Mouse (Mus musculus) hindbrain, postnatal 0 days (tissue): ENCODE results near the gene Gata3. TPM values are rescaled to one million over a fixed set of nuclear protein-coding genes. Genes with fewer than 3 reads are reported as not detected.

ENCODE experiments used
- ATAC-seq: fragments of 200-750 bp; cut with Nextera tagmentation; 2 replicates; pipeline ENCODE4 v1.8.0; 2017; ENCODE audit warnings: mild to moderate bottlenecking, moderate TSS enrichment, moderate library complexity
- DNase-seq: peaks from one replicate; pipeline ENCODE4 v3.0.0-alpha.2; 2015; ENCODE audit warnings: low spot score
- H3K27ac ChIP-seq: fragments of 300-500 bp; sonication (generic); 2 replicates; pipeline ENCODE4 v1.5.1; 2014; ENCODE audit warnings: mild to moderate bottlenecking
- H3K27me3 ChIP-seq: fragments of 300-500 bp; sonication (generic); 2 replicates; pipeline ENCODE4 v1.6.1; 2014; ENCODE audit warnings: low read length, mixed read lengths; ENCODE audit not compliant: insufficient read depth
- H3K36me3 ChIP-seq: fragments of 300-500 bp; sonication (generic); 2 replicates; pipeline ENCODE4 v1.6.1; 2014; ENCODE audit warnings: low read length, mixed read lengths; ENCODE audit not compliant: insufficient read depth
- H3K4me1 ChIP-seq: fragments of 300-500 bp; sonication (generic); 2 replicates; pipeline ENCODE4 v1.6.1; 2014; ENCODE audit warnings: antibody characterized with exemption, low read length, mixed read lengths; ENCODE audit not compliant: insufficient read depth
- H3K4me2 ChIP-seq: fragments of 300-500 bp; sonication (generic); 2 replicates; pipeline ENCODE4 v1.6.1; 2014; ENCODE audit warnings: low read depth, mild to moderate bottlenecking, low read length, moderate library complexity, mixed read lengths
- H3K4me3 ChIP-seq: fragments of 300-500 bp; sonication (generic); 2 replicates; pipeline ENCODE4 v1.5.1; 2014; ENCODE audit warnings: low read length
- H3K9ac ChIP-seq: fragments of 300-500 bp; sonication (generic); replicated peaks from 2 replicates; pipeline ENCODE4 v1.6.1; 2014; ENCODE audit warnings: mild to moderate bottlenecking, low read length, moderate library complexity, mixed read lengths
- H3K9me3 ChIP-seq: fragments of 300-500 bp; sonication (generic); 2 replicates; pipeline ENCODE4 v1.6.1; 2016; ENCODE audit warnings: low read length, mixed read lengths
- CTCF ChIP-seq: IDR thresholded peaks from 2 replicates; pipeline ENCODE4 v1.5.1; 2016; ENCODE audit warnings: antibody characterized with exemption, control low read depth, low read depth
- WGBS: fragments of 180-500 bp; shearing (Covaris S2); extraction: QIAGEN DNeasy Blood & Tissue Kit; methylation state at CpG from one replicate; pipeline ENCODE4 v1.1.7; 2014; 5-methylcytosine and 5-hydroxymethylcytosine counted together
- polyA plus RNA-seq: library from polyadenylated mRNA; unstranded; fragments of >200 nt; fragmentation: Nextera tagmentation; extraction: Ambion mirVana; gene quantifications from 2 replicates; pipeline ENCODE4 v1.2.1, GENCODE M21; 2015
- total RNA-seq: library from RNA; depleted of rRNA; stranded (reverse); fragments of >200 nt; gene quantifications from 2 replicates; pipeline ENCODE4 v1.2.3, GENCODE M21; 2014

The Gata3 gene
- total and polyA plus RNA-seq, 2 experiments from 2014 or later = 3.5 to 20.5 TPM

- H3K9ac ChIP-seq = no peak overlapping the region
- H3K9me3 ChIP-seq = no peaks in the 10 kb centered on the region
- H3K4me1 ChIP-seq = no peaks in the 10 kb centered on the region
- WGBS = 3% methylated on average over 31 of the region's 31 CpGs
- peaks cover 49% of the 10 kb centered on the region; the same call in 1 of the 2 replicates for H3K27me3 ChIP-seq
- TF ChIP-seq CTCF = no peak
- H3K36me3 ChIP-seq = no peaks in the 10 kb centered on the region
- H3K27ac ChIP-seq = no peak overlapping the region
- ATAC-seq (no peak), DNase-seq (no peak)
- H3K4me3 ChIP-seq = peak overlapping the region; percentile 41
- peak overlapping the region; percentile 65 for H3K4me2 ChIP-seq
Observed at GRCm38 (mm10) chr2:9876621-9877325, 13.1 kb downstream of the Gata3 start.

DNA sequence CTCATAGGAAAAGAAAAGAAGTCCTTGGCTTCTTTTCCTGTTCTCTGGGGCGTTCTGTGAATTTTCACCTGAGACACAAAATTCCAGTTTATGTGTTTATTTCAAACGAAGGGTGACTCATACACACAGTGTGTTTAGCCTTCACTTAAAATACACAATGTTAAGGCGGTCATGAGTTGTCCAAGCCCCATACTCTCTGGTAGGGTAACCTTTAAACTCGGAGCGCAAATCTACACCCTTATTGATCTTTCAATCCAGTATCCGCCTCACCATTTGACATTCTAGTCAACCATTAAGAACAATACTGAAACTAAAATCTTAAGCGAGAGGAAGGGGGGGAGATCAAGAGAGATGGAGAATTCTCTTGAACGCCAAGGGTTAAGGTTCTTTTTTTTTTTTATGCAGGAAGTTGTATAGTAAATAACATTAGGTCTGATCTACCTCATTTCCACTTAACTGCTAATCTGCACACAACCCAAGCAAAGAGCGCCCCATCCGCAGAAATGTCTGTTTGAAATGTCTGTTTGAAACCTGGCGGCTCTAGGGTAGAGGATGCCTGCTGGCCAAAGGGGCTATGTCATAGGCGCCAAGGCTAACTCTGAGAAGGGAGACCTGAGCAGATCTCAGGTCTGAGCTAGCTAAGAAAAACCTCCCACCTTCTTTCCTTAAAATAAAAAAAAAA is 14.0 kb downstream of the Gata3 start:
- H3K4me1 ChIP-seq = no peaks in the 10 kb centered on the region
- 17% methylated on average over 12 of the region's 12 CpGs for WGBS
- peaks cover 57% of the 10 kb centered on the region; the same call in 1 of the 2 replicates for H3K27me3 ChIP-seq
- ATAC-seq = no peak
- no peak overlapping the region for H3K27ac ChIP-seq
- no peak overlapping the region for H3K9ac ChIP-seq
- no peak for DNase-seq
- no peak for TF ChIP-seq CTCF
- no peaks in the 10 kb centered on the region for H3K36me3 ChIP-seq
- no peaks in the 10 kb centered on the region for H3K9me3 ChIP-seq
- H3K4me2 ChIP-seq = no peak overlapping the region
- H3K4me3 ChIP-seq = 0 out of 2 replicates have a peak overlapping the region, but pooled peaks have one; percentile 10

GRCm38 (mm10) chr2:9875220-9875619 is 14.6 kb downstream of the Gata3 start:
- no peak for TF ChIP-seq CTCF
- no peak overlapping the region for H3K27ac ChIP-seq
- peaks cover 57% of the 10 kb centered on the region; the same call in 1 of the 2 replicates for H3K27me3 ChIP-seq
- H3K4me1 ChIP-seq = no peaks in the 10 kb centered on the region
- no peak for ATAC-seq
- H3K4me3 ChIP-seq = peak overlapping the region; percentile 20; the same call in 1 of the 2 replicates
- H3K36me3 ChIP-seq = no peaks in the 10 kb centered on the region
- H3K9me3 ChIP-seq = no peaks in the 10 kb centered on the region
- 11% methylated on average over 4 of the region's 4 CpGs for WGBS
- H3K4me2 ChIP-seq = peak overlapping the region; percentile 31; the same call in 1 of the 2 replicates
- no peak for DNase-seq
- H3K9ac ChIP-seq = no peak overlapping the region

DNA sequence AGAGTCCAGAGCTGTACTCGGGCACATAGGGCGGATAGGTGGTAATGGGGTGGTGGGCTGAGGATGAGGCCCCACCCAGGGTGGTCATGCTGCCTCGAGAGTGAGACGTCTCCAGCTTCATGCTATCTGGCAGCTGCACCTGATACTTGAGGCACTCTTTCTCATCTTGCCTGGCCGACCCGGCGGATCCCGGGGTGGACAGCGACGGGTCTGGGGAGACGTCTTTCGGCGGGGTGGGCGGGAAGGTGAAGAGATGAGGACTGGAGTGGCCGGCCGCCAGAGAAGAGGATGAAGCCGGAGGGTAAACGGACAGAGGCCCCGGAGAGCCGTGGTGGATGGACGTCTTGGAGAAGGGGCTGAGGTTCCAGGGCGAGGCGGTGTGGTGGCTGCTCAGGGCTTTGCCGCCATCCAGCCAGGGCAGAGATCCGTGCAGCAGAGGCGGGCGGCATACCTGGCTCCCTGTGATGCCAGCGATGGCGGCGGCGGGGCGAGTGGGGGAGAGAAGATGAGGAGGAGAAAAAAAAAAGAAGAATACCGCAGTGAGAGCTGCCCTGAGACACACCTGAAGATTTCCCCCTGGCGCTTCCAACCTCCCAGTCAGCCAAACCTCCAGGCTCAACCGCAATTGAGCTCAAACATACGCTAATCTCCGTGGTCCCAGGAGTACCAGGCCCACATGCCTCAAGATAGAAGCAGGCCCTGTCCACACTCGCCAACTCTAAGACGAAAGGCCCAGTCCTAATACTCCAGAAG is 15.2 kb downstream of the Gata3 start:
- TF ChIP-seq CTCF = no peak
- 12% methylated on average over 37 of the region's 39 CpGs for WGBS
- DNase-seq (no peak), ATAC-seq (no peak)
- no peaks in the 10 kb centered on the region for H3K4me1 ChIP-seq
- H3K9ac ChIP-seq = no peak overlapping the region
- H3K27me3 ChIP-seq = peaks cover 53% of the 10 kb centered on the region; the same call in 1 of the 2 replicates
- no peaks in the 10 kb centered on the region for H3K9me3 ChIP-seq
- H3K4me3 ChIP-seq = peak overlapping the region; percentile 20
- H3K36me3 ChIP-seq = no peaks in the 10 kb centered on the region
- no peak overlapping the region for H3K27ac ChIP-seq
- H3K4me2 ChIP-seq = peak overlapping the region; percentile 31

DNA sequence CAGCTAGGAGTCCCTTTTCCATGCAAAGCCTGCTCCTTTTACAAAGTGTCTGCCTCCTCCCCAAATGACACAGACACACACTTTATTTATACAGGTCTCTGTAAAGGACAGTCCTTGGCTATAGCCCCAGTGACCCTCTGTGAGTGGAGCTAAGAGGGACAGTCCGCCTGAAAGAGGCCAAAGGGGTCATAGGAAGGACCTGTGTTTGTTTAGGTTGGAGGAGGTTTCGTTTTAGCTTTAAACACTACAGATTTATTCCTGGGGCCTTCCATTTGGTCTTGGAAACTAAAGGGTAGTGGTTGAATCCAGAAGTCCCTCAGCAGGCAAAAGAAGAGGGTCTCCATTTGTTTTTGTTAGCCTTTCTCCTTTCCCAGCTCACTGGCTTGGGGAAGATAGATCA is 16.1 kb downstream of the Gata3 start:
- Histone ChIP-seq H3K27ac (no peak overlapping the region), H3K9me3 (no peaks in the 10 kb centered on the region), H3K36me3 (no peaks in the 10 kb centered on the region), H3K4me3 (no peak overlapping the region), H3K9ac (no peak overlapping the region), H3K4me1 (no peaks in the 10 kb centered on the region), H3K4me2 (0 out of 2 replicates have a peak overlapping the region, but pooled peaks have one; percentile 2), H3K27me3 (peaks cover 48% of the 10 kb centered on the region; the same call in 1 of the 2 replicates)
- ATAC-seq (no peak), DNase-seq (no peak)
- WGBS = 26% methylated on average over 2 of the region's 2 CpGs
- no peak for TF ChIP-seq CTCF

DNA sequence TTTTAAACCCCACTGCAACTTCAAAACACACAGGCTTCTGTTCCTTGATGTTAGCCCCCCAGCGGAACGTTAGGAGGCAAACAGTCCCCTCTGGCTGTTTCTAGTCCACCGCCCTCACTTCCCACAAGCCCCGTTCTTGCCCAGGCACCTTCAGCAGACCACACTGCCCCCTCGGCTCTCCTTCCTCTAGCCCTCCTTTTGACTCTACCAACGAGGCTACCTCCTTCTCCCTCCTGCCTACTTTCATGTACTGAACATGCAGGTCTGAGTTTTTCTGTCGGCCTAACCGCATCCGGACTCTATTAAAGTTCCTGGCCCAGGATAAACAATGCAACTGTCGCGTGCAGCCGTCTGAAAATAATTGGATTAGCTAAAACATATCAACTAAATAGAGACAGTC is 17.2 kb downstream of the Gata3 start:
- H3K4me2 ChIP-seq = peak overlapping the region; percentile 32
- H3K36me3 ChIP-seq = no peaks in the 10 kb centered on the region
- no peaks in the 10 kb centered on the region for H3K9me3 ChIP-seq
- 5% methylated on average over 12 of the region's 12 CpGs for WGBS
- no peak for ATAC-seq
- no peak overlapping the region for H3K9ac ChIP-seq
- no peak overlapping the region for H3K27ac ChIP-seq
- no peak overlapping the region; the same call in 1 of the 2 replicates for H3K4me3 ChIP-seq
- TF ChIP-seq CTCF = no peak
- DNase-seq = no peak
- peaks cover 44% of the 10 kb centered on the region; the same call in 1 of the 2 replicates for H3K27me3 ChIP-seq
- H3K4me1 ChIP-seq = no peaks in the 10 kb centered on the region
